25 mouse cellular contexts compared by ENCODE assay signal in genomic region chr11:72986745-72987144, GRCm38 (mm10). TPM values are rescaled to one million over a fixed set of nuclear protein-coding genes. Genes with fewer than 3 reads are reported as not detected.
DNase-seq lines count a peak whose midpoint lies in the region; ATAC-seq and TF ChIP-seq lines count a peak whose summit lies in the region.
"Had no signal": no experiment of that assay in that cellular context is flagged by ENCODE, and none has a peak within 500 bp of the region (broad histone marks: within the 10 kb centered on the region; RNA-seq: fewer than 3 reads in every experiment).

No protein-coding gene starts in this region.

- H3K4me1 ChIP-seq in G1E (ENCODE audit: insufficient read depth, low read depth, low read length): peaks cover 12% of the 10 kb centered on the region
- peaks cover 13% of the 10 kb centered on the region for H3K4me1 ChIP-seq in intestine, embryonic 14.5 days (replicated peaks; ENCODE audit: control insufficient read depth, insufficient read depth, low read length)

- H3K27ac ChIP-seq in intestine, embryonic 14.5 days (ENCODE audit: low read depth): no peak overlapping the region
- H3K27ac ChIP-seq: embryonic facial prominence, embryonic 10.5 days; hindbrain, embryonic 10.5 days; layer of hippocampus, adult 2 months; limb, embryonic 13.5 days; liver, embryonic 12.5 days had no signal

- H3K4me3 ChIP-seq in G1E (ENCODE audit: low read depth, low read length): no peak overlapping the region
- no peak overlapping the region for H3K4me3 ChIP-seq in intestine, embryonic 14.5 days (ENCODE audit: low read depth, low read length)
- H3K4me3 ChIP-seq: embryonic facial prominence, embryonic 10.5 days; heart, embryonic 12.5 days; hindbrain, embryonic 10.5 days; layer of hippocampus, adult 2 months; limb, embryonic 13.5 days; liver, embryonic 12.5 days had no signal

- no peaks in the 10 kb centered on the region for H3K9me3 ChIP-seq in G1E (replicated peaks)
- no peaks in the 10 kb centered on the region for H3K9me3 ChIP-seq in intestine, embryonic 14.5 days (ENCODE audit: control insufficient read depth, low read length)
- H3K9me3 ChIP-seq: embryonic facial prominence, embryonic 10.5 days; heart, embryonic 12.5 days; hindbrain, embryonic 10.5 days; limb, embryonic 13.5 days; liver, embryonic 12.5 days had no signal

- WGBS in intestine, embryonic 14.5 days: 75% methylated on average over 5 of the region's 5 CpGs

- no peak overlapping the region for H3K4me2 ChIP-seq in intestine, embryonic 14.5 days (ENCODE audit: low read length)
- H3K4me2 ChIP-seq: heart, embryonic 12.5 days; limb, embryonic 13.5 days; liver, embryonic 12.5 days had no signal

- peak; percentile 52 for ATAC-seq in G1E (ENCODE audit: extremely low read depth, insufficient number of reproducible peaks, low FRiP score, poor library complexity, severe bottlenecking)
- ATAC-seq in intestine, embryonic 14.5 days (replicated peaks; ENCODE audit: low FRiP score, low TSS enrichment, low read depth): 0 out of 2 replicates have a peak, but pooled peaks have one; percentile 25
- ATAC-seq: activated CD4-positive, CD25-positive, alpha-beta regulatory T cell, adult 4 months; hindbrain, embryonic 16.5 days; liver, embryonic 12.5 days; Patski had no signal

- H3K36me3 ChIP-seq in G1E (replicated peaks): peaks cover 39% of the 10 kb centered on the region
- H3K36me3 ChIP-seq in intestine, embryonic 14.5 days (ENCODE audit: control insufficient read depth, insufficient read depth, low read length): no peaks in the 10 kb centered on the region
- H3K36me3 ChIP-seq: embryonic facial prominence, embryonic 10.5 days; heart, embryonic 12.5 days; hindbrain, embryonic 10.5 days; limb, embryonic 13.5 days; liver, embryonic 12.5 days had no signal

- DNase-seq in ES-CJ7 (ENCODE audit: low read depth, low spot score): peak; percentile 38
- DNase-seq in G1E (ENCODE audit: low spot score): no peak
- no peak for DNase-seq in intestine, embryonic 14.5 days (ENCODE audit: low spot score)
- peak; percentile 37 to 49 for DNase-seq in monocyte, adult 2 months (ENCODE audit: low read depth in 1 of 2, low spot score in 2 of 2)
- no peak for DNase-seq in cerebellum, postnatal 25 days
- no peak for DNase-seq in layer of hippocampus, adult 11-12 months (ENCODE audit: low spot score)
- DNase-seq in right cerebral cortex, postnatal 36 days (ENCODE audit: low spot score in 2 of 2): no peak
- no peak for DNase-seq in adrenal gland, postnatal 10 days
- DNase-seq: adrenal gland, adult 8-10 months; cerebellum, adult 8-10 months; kidney, adult 18-20 months; kidney, postnatal 14 days; lung, adult 18-20 months; lung, postnatal 10 days; midbrain, embryonic 14.5 days; right cerebral cortex, adult 18-20 months had no signal

- H3K27me3 ChIP-seq in G1E (ENCODE audit: insufficient read depth, low read length): peaks cover 32% of the 10 kb centered on the region; the same call in 1 of the 2 replicates
- H3K27me3 ChIP-seq in intestine, embryonic 14.5 days (replicated peaks; ENCODE audit: control insufficient read depth, insufficient read depth, low read length): no peaks in the 10 kb centered on the region
- H3K27me3 ChIP-seq: limb, embryonic 13.5 days; liver, embryonic 12.5 days; Patski had no signal

- H3K9ac ChIP-seq in intestine, embryonic 14.5 days (ENCODE audit: low read length): no peak overlapping the region
- H3K9ac ChIP-seq: heart, embryonic 12.5 days; limb, embryonic 13.5 days; liver, embryonic 12.5 days had no signal

- TF ChIP-seq CTCF in G1E (IDR thresholded peaks at IDR 0.05; ENCODE audit: low read depth, low read length): no peak

RNA-seq across cellular contexts. Expression of gene P2rx1, which starts 12.2 kb away (rescaled TPM):
- 11.4 and 12.0 TPM in 2 replicates for total RNA-seq in G1E (2014; fragmentation: Nextera tagmentation)
- 46.9 and 53.7 TPM in 2 replicates for total RNA-seq in G1E (2017)
- 11.7 and 14.8 TPM in 2 replicates for polyA plus RNA-seq in G1E (2012)
- polyA plus RNA-seq in intestine, embryonic 14.5 days (2014; fragmentation: Nextera tagmentation; extraction: Ambion mirVana): 1.7 and 10.1 TPM in 2 replicates
- total RNA-seq in adrenal gland, postnatal 10 days (2021): 1 to 10 TPM; 1.3 TPM
- polyA plus RNA-seq: Patski had no signal

RNA-seq across cellular contexts. Expression of gene Atp2a3, which starts 25.8 kb away (rescaled TPM):
- total RNA-seq in G1E (2014; fragmentation: Nextera tagmentation) (56.9 and 63.9 TPM in 2 replicates), G1E (2017) (79.9 and 101 TPM in 2 replicates)
- 79.0 and 95.8 TPM in 2 replicates for polyA plus RNA-seq in G1E (2012)
- 17.4 and 21.4 TPM in 2 replicates for polyA plus RNA-seq in intestine, embryonic 14.5 days (2014; fragmentation: Nextera tagmentation; extraction: Ambion mirVana)
- 10 to 100 TPM; 20.1 to 26.6 TPM for total RNA-seq in adrenal gland, postnatal 10 days (2021)

RNA-seq across cellular contexts. Expression of gene Camkk1, which starts 32.1 kb away (rescaled TPM):
- total RNA-seq in G1E (2014; fragmentation: Nextera tagmentation): 1.9 and 4.2 TPM in 2 replicates
- 13.1 and 13.8 TPM in 2 replicates for total RNA-seq in G1E (2017)
- polyA plus RNA-seq in G1E (2012): 8.9 and 9.9 TPM in 2 replicates
- polyA plus RNA-seq in intestine, embryonic 14.5 days (2014; fragmentation: Nextera tagmentation; extraction: Ambion mirVana): 4.4 and 4.5 TPM in 2 replicates
- 1 to 10 TPM; 1.3 to 1.9 TPM for total RNA-seq in adrenal gland, postnatal 10 days (2021)

Comparison
In these comparisons a context has a peak if more than half of its experiments do, and no peak if none do; other contexts are left out.
1. DNase-seq: peak in ES-CJ7 (single experiment) and monocyte, adult 2 months (2 of 2); none in G1E (single experiment), intestine, embryonic 14.5 days (single experiment), cerebellum, postnatal 25 days (0 of 2), layer of hippocampus, adult 11-12 months (single experiment), right cerebral cortex, postnatal 36 days (0 of 2) and adrenal gland, postnatal 10 days (single experiment).
2. RNA of gene P2rx1, which starts 12.2 kb away (total RNA-seq): 11.4 to 53.7 TPM in G1E; 1.3 TPM in adrenal gland, postnatal 10 days; every median in the first group is over 4 times any median in the second.